Mouse (Mus musculus) lung, postnatal 0 days (tissue): ENCODE data around the gene Mylip. TPM values are rescaled to one million over a fixed set of nuclear protein-coding genes. Genes with fewer than 3 reads are reported as not detected.
A peak's percentile ranks its signal among the peaks of the same experiment; 100 is the strongest.

Experiments used
- ATAC-seq: fragments of 200-750 bp; cut with Nextera tagmentation; 2 replicates; pipeline ENCODE4 v1.8.0; 2017; ENCODE audit warnings: moderate library complexity
- DNase-seq: peaks from one replicate; pipeline ENCODE4 v3.0.0-alpha.2; 2016; ENCODE audit warnings: low spot score
- H3K27ac ChIP-seq: fragments of 300-500 bp; sonication (generic); 2 replicates; pipeline ENCODE4 v1.5.1; 2014; ENCODE audit warnings: antibody characterized with exemption, mild to moderate bottlenecking, low read length, mixed read lengths
- H3K27me3 ChIP-seq: fragments of 300-500 bp; sonication (generic); replicated peaks from 2 replicates; pipeline ENCODE4 v1.6.1; 2014; ENCODE audit warnings: low read length, mixed read lengths; ENCODE audit not compliant: insufficient read depth
- H3K36me3 ChIP-seq: fragments of 300-500 bp; sonication (generic); 2 replicates; pipeline ENCODE4 v1.6.1; 2014; ENCODE audit warnings: low read length, mixed read lengths; ENCODE audit not compliant: insufficient read depth
- H3K4me1 ChIP-seq: fragments of 300-500 bp; sonication (generic); 2 replicates; pipeline ENCODE4 v1.6.1; 2014; ENCODE audit warnings: antibody characterized with exemption, low read depth, low read length, mixed read lengths; ENCODE audit not compliant: insufficient read depth
- H3K4me2 ChIP-seq: fragments of 300-500 bp; sonication (generic); replicated peaks from 2 replicates; pipeline ENCODE4 v1.6.1; 2014; ENCODE audit warnings: low read depth, mild to moderate bottlenecking, low read length, moderate library complexity, mixed read lengths
- H3K4me3 ChIP-seq: fragments of 300-500 bp; sonication (generic); 2 replicates; pipeline ENCODE4 v1.5.1; 2014; ENCODE audit warnings: low read depth, low read length
- H3K9ac ChIP-seq: fragments of 300-500 bp; sonication (generic); replicated peaks from 2 replicates; pipeline ENCODE4 v1.6.1; 2014; ENCODE audit warnings: low read depth, mild to moderate bottlenecking
- H3K9me3 ChIP-seq: fragments of 300-500 bp; sonication (generic); 2 replicates; pipeline ENCODE4 v1.6.1; 2016; ENCODE audit warnings: low read length, mixed read lengths
- CTCF ChIP-seq: IDR thresholded peaks from 2 replicates; pipeline ENCODE4 v1.5.1; 2016; ENCODE audit warnings: antibody characterized with exemption, mild to moderate bottlenecking
- EP300 ChIP-seq: IDR thresholded peaks from 2 replicates; pipeline ENCODE4 v1.6.1; 2016; ENCODE audit warnings: antibody characterized with exemption, mild to moderate bottlenecking, control low read depth
- WGBS: fragments of 180-500 bp; shearing (Covaris S2); extraction: QIAGEN DNeasy Blood & Tissue Kit; methylation state at CpG from one replicate; pipeline ENCODE4 v1.1.7; 2014; 5-methylcytosine and 5-hydroxymethylcytosine counted together
- polyA plus RNA-seq: library from polyadenylated mRNA; unstranded; fragments of >200 nt; fragmentation: Nextera tagmentation; extraction: Ambion mirVana; gene quantifications from 2 replicates; pipeline ENCODE4 v1.2.1, GENCODE M21; 2015

The Mylip gene
- polyA plus RNA-seq, 1 experiment from 2014 or later, result 6.8 TPM

GRCm38 (mm10) chr13:45453033-45453432 is 63.5 kb downstream of the Mylip start:
- Histone ChIP-seq H3K27ac (no peak overlapping the region), H3K36me3 (no peaks in the 10 kb centered on the region), H3K9ac (no peak overlapping the region), H3K4me3 (no peak overlapping the region), H3K27me3 (no peaks in the 10 kb centered on the region), H3K4me2 (no peak overlapping the region), H3K9me3 (no peaks in the 10 kb centered on the region), H3K4me1 (peaks cover 13% of the 10 kb centered on the region; the same call in 1 of the 2 replicates)
- ATAC-seq (no peak), DNase-seq (no peak)
- 65% methylated on average over 9 of the region's 9 CpGs for WGBS
- TF ChIP-seq EP300 (no peak), CTCF (no peak)

GRCm38 (mm10) chr13:45454044-45454443 is 64.5 kb downstream of the Mylip start:
- Histone ChIP-seq H3K27me3 (no peaks in the 10 kb centered on the region), H3K27ac (no peak overlapping the region), H3K9me3 (no peaks in the 10 kb centered on the region), H3K9ac (no peak overlapping the region), H3K4me1 (peaks cover 13% of the 10 kb centered on the region; the same call in 1 of the 2 replicates), H3K4me2 (no peak overlapping the region), H3K4me3 (no peak overlapping the region), H3K36me3 (no peaks in the 10 kb centered on the region)
- 56% methylated on average over 1 of the region's 1 CpGs for WGBS
- DNase-seq (no peak), ATAC-seq (no peak)
- TF ChIP-seq CTCF (no peak), EP300 (no peak)

GRCm38 (mm10) chr13:45454641-45455040 is 65.1 kb downstream of the Mylip start:
- ATAC-seq, result peak; percentile 30; the same call in 1 of the 2 replicates
- TF ChIP-seq EP300 (no peak), CTCF (no peak)

GRCm38 (mm10) chr13:45455108-45455861 is 65.7 kb downstream of the Mylip start:
- Histone ChIP-seq H3K9ac (no peak overlapping the region), H3K9me3 (no peaks in the 10 kb centered on the region), H3K27me3 (no peaks in the 10 kb centered on the region), H3K36me3 (no peaks in the 10 kb centered on the region), H3K4me2 (peak overlapping the region; percentile 31; the same call in 1 of the 2 replicates), H3K4me3 (no peak overlapping the region), H3K27ac (peak overlapping the region; percentile 79), H3K4me1 (peaks cover 13% of the 10 kb centered on the region; the same call in 1 of the 2 replicates)
- DNase-seq (peak; percentile 69), ATAC-seq (peak; percentile 80)
- 10% methylated on average over 15 of the region's 15 CpGs for WGBS
- no peak for TF ChIP-seq CTCF
- TF ChIP-seq EP300, result no peak

More at GRCm38 (mm10) chr13:45454641-45455040, 65.1 kb downstream of the Mylip start:
- no peak overlapping the region for H3K9ac ChIP-seq
- H3K4me3 ChIP-seq, result no peak overlapping the region
- no peaks in the 10 kb centered on the region for H3K36me3 ChIP-seq
- DNase-seq, result peak; percentile 39
- peak overlapping the region; percentile 79; the same call in 1 of the 2 replicates for H3K27ac ChIP-seq
- WGBS, result 7% methylated on average over 4 of the region's 4 CpGs
- peaks cover 13% of the 10 kb centered on the region; the same call in 1 of the 2 replicates for H3K4me1 ChIP-seq
- H3K9me3 ChIP-seq, result no peaks in the 10 kb centered on the region
- H3K27me3 ChIP-seq, result no peaks in the 10 kb centered on the region
- peak overlapping the region; percentile 31; the same call in 1 of the 2 replicates for H3K4me2 ChIP-seq

- Histone ChIP-seq H3K9ac (no peak overlapping the region), H3K4me2 (no peak overlapping the region), H3K9me3 (no peaks in the 10 kb centered on the region), H3K27ac (peak overlapping the region; percentile 79), H3K4me1 (peaks cover 13% of the 10 kb centered on the region; the same call in 1 of the 2 replicates), H3K27me3 (no peaks in the 10 kb centered on the region), H3K36me3 (no peaks in the 10 kb centered on the region), H3K4me3 (no peak overlapping the region)
- ATAC-seq (no peak), DNase-seq (no peak)
- TF ChIP-seq CTCF, result no peak
- WGBS, result 45% methylated on average over 2 of the region's 2 CpGs
Observed at GRCm38 (mm10) chr13:45455862-45456192, 66.3 kb downstream of the Mylip start.

GRCm38 (mm10) chr13:45457459-45457858 is 67.9 kb downstream of the Mylip start:
- TF ChIP-seq EP300, result no peak
- TF ChIP-seq CTCF, result no peak
- no peak overlapping the region for H3K4me3 ChIP-seq
- H3K4me1 ChIP-seq, result peaks cover 13% of the 10 kb centered on the region; the same call in 1 of the 2 replicates
- no peak overlapping the region for H3K9ac ChIP-seq
- H3K9me3 ChIP-seq, result no peaks in the 10 kb centered on the region
- no peak for ATAC-seq
- H3K27ac ChIP-seq, result no peak overlapping the region
- H3K36me3 ChIP-seq, result no peaks in the 10 kb centered on the region
- WGBS, result 64% methylated on average over 7 of the region's 7 CpGs
- no peaks in the 10 kb centered on the region for H3K27me3 ChIP-seq
- no peak overlapping the region for H3K4me2 ChIP-seq
- peak; percentile 50 for DNase-seq
